Mouse (Mus musculus) MEL (cell line): ENCODE results near the gene Zdhhc24. TPM values are rescaled to one million over a fixed set of nuclear protein-coding genes. Genes with fewer than 3 reads are reported as not detected.

Source experiments
- DNase-seq: peaks from one replicate; pipeline ENCODE4 v3.0.0; 2011; ENCODE audit warnings: low read depth, low spot score
- H3K27ac ChIP-seq: 2 replicates; pipeline ENCODE4 v1.5.1; 2012; ENCODE audit warnings: low read depth, mild to moderate bottlenecking, control low read depth, low read length, moderate library complexity; ENCODE audit not compliant: control insufficient read depth
- H3K27me3 ChIP-seq, 2 experiments: fragments of 150-350 bp in 1 of 2; sonication (generic) in 1 of 2; 2 replicates each; pipeline ENCODE4 v1.6.1; 2012; ENCODE audit warnings: low read length in 2 of 2, mild to moderate bottlenecking in 2 of 2, improper control_type of control experiment in 1 of 2, moderate library complexity in 1 of 2; ENCODE audit not compliant: insufficient read depth in 2 of 2, control insufficient read depth in 1 of 2
- H3K36me3 ChIP-seq, 2 experiments: 2 replicates each; pipeline ENCODE4 v1.6.1; 2012 to 2014; ENCODE audit warnings: low read length in 2 of 2, improper control_type of control experiment in 1 of 2, inconsistent platforms in 1 of 2, mild to moderate bottlenecking in 1 of 2; ENCODE audit not compliant: insufficient read depth in 2 of 2, control insufficient read depth in 1 of 2
- H3K4me1 ChIP-seq, 2 experiments: fragments of 150-350 bp in 1 of 2; sonication (generic) in 1 of 2; 2 replicates each; pipeline ENCODE4 v1.6.1; 2012; ENCODE audit warnings: low read length in 2 of 2, improper control_type of control experiment in 1 of 2, mild to moderate bottlenecking in 1 of 2; ENCODE audit not compliant: insufficient read depth in 2 of 2, control insufficient read depth in 1 of 2
- H3K4me3 ChIP-seq, 2 experiments: fragments of 150-350 bp in 1 of 2; sonication (generic) in 1 of 2; 2 replicates each; pipeline ENCODE4 v1.5.1; 2012; ENCODE audit warnings: low read depth in 2 of 2, low read length in 2 of 2, mild to moderate bottlenecking in 2 of 2, moderate library complexity in 2 of 2, control low read depth in 1 of 2, improper control_type of control experiment in 1 of 2; ENCODE audit not compliant: control insufficient read depth in 1 of 2, insufficient read depth in 1 of 2
- H3K79me2 ChIP-seq: 2 replicates; pipeline ENCODE4 v1.6.1; 2012; ENCODE audit warnings: mild to moderate bottlenecking, low read length, moderate library complexity; ENCODE audit not compliant: control insufficient read depth, poor library complexity, insufficient read depth
- H3K9ac ChIP-seq: 2 replicates; pipeline ENCODE4 v1.6.1; 2012; ENCODE audit warnings: low read depth, mild to moderate bottlenecking, control low read depth, low read length, moderate library complexity; ENCODE audit not compliant: control insufficient read depth, poor library complexity, severe bottlenecking
- H3K9me3 ChIP-seq: fragments of 150-350 bp; sonication (generic); replicated peaks from 2 replicates; pipeline ENCODE4 v1.6.1; 2012; ENCODE audit warnings: mild to moderate bottlenecking, low read length, improper control_type of control experiment, moderate library complexity; ENCODE audit not compliant: insufficient read depth
- BHLHE40 ChIP-seq: IDR thresholded peaks from 2 replicates; pipeline ENCODE4 v1.6.1; 2012; ENCODE audit warnings: low read depth, mild to moderate bottlenecking, inconsistent platforms, low read length, improper control_type of control experiment, borderline replicate concordance
- ELF1 ChIP-seq: IDR thresholded peaks from 2 replicates; pipeline ENCODE4 v1.6.1; 2014; ENCODE audit warnings: low read depth, mild to moderate bottlenecking, inconsistent platforms, low read length, improper control_type of control experiment, moderate library complexity
- ETS1 ChIP-seq: IDR thresholded peaks from 2 replicates; pipeline ENCODE4 v1.6.1; 2012; ENCODE audit warnings: low read depth, mild to moderate bottlenecking, inconsistent platforms, low read length, improper control_type of control experiment, moderate library complexity
- GABPA ChIP-seq: IDR thresholded peaks from 2 replicates; pipeline ENCODE4 v1.6.1; 2012; ENCODE audit warnings: low read depth, mild to moderate bottlenecking, inconsistent platforms, low read length, improper control_type of control experiment, moderate library complexity
- GATA1 ChIP-seq: IDR thresholded peaks from 2 replicates; pipeline ENCODE4 v1.6.1; 2011; ENCODE audit warnings: low read depth, low read length, improper control_type of control experiment
- HCFC1 ChIP-seq: IDR thresholded peaks from 2 replicates; pipeline ENCODE4 v1.6.1; 2012; ENCODE audit warnings: low read depth, mild to moderate bottlenecking, inconsistent platforms, low read length, improper control_type of control experiment, moderate library complexity
- JUND ChIP-seq: IDR thresholded peaks from 2 replicates; pipeline ENCODE4 v1.6.1; 2011; ENCODE audit warnings: low read depth, mild to moderate bottlenecking, improper control_type of control experiment, low read length
- MAZ ChIP-seq: IDR thresholded peaks from 2 replicates; pipeline ENCODE4 v1.6.1; 2012; ENCODE audit warnings: low read depth, mild to moderate bottlenecking, inconsistent platforms, low read length, improper control_type of control experiment
- MEF2A ChIP-seq: IDR thresholded peaks from 2 replicates; pipeline ENCODE4 v1.6.1; 2014; ENCODE audit warnings: low read depth, mild to moderate bottlenecking, inconsistent platforms, low read length, improper control_type of control experiment; ENCODE audit not compliant: poor library complexity, insufficient replicate concordance, severe bottlenecking; ENCODE audit errors: extremely low read depth
- MXI1 ChIP-seq: IDR thresholded peaks from 2 replicates; pipeline ENCODE4 v1.6.1; 2011; ENCODE audit warnings: mild to moderate bottlenecking, low read depth, low read length, improper control_type of control experiment
- MYB ChIP-seq: IDR thresholded peaks from 2 replicates; pipeline ENCODE4 v1.6.1; 2011; ENCODE audit warnings: mild to moderate bottlenecking, low read depth, low read length, improper control_type of control experiment
- MYC ChIP-seq: IDR thresholded peaks from 2 replicates; pipeline ENCODE4 v1.6.1; 2011; ENCODE audit warnings: low read depth, mild to moderate bottlenecking, low read length, improper control_type of control experiment, moderate library complexity
- POLR2A ChIP-seq, 2 experiments: IDR thresholded peaks; 2 replicates each; pipeline ENCODE4 v1.6.1; 2011 to 2012; ENCODE audit warnings: low read length in 2 of 2, mild to moderate bottlenecking in 2 of 2, control low read depth in 1 of 2, improper control_type of control experiment in 1 of 2, low read depth in 1 of 2, moderate library complexity in 1 of 2; ENCODE audit not compliant: control insufficient read depth in 1 of 2, insufficient read depth in 1 of 2, poor library complexity in 1 of 2
- POLR2AphosphoS5 ChIP-seq: IDR thresholded peaks from 2 replicates; pipeline ENCODE4 v1.6.1; 2012; ENCODE audit warnings: low read depth, borderline replicate concordance, mild to moderate bottlenecking, inconsistent platforms, low read length, moderate library complexity, mixed read lengths
- RAD21 ChIP-seq: IDR thresholded peaks from 2 replicates; pipeline ENCODE4 v1.6.1; 2011; ENCODE audit warnings: mild to moderate bottlenecking, low read depth, low read length, improper control_type of control experiment
- RCOR1 ChIP-seq: IDR thresholded peaks from 2 replicates; pipeline ENCODE4 v1.6.1; 2012; ENCODE audit warnings: low read depth, mild to moderate bottlenecking, inconsistent platforms, low read length, improper control_type of control experiment
- TAL1 ChIP-seq: IDR thresholded peaks from 2 replicates; pipeline ENCODE4 v1.6.1; 2012; ENCODE audit warnings: mild to moderate bottlenecking, inconsistent platforms, low read length, moderate library complexity, mixed read lengths
- TCF12 ChIP-seq: IDR thresholded peaks from 2 replicates; pipeline ENCODE4 v1.6.1; 2014; ENCODE audit warnings: low read depth, mild to moderate bottlenecking, inconsistent platforms, low read length, improper control_type of control experiment, moderate library complexity
- UBTF ChIP-seq: IDR thresholded peaks from 2 replicates; pipeline ENCODE4 v1.6.1; 2012; ENCODE audit warnings: low read depth, mild to moderate bottlenecking, inconsistent platforms, low read length, improper control_type of control experiment, moderate library complexity, borderline replicate concordance; ENCODE audit not compliant: insufficient read depth
- polyA plus RNA-seq, 2 experiments: library from polyadenylated mRNA; stranded (reverse) in 1 of 2; unstranded in 1 of 2; fragments of >175 nt in 1 of 2; fragments of >200 nt in 1 of 2; gene quantifications; 2 replicates each; pipeline versions ENCODE4 v1.2.1 to v1.2.4; 2012; ENCODE audit warnings: low replicate concordance in 2 of 2, low read depth in 1 of 2; ENCODE audit not compliant: insufficient read length in 2 of 2, insufficient read depth in 1 of 2, missing spikeins in 1 of 2
- total RNA-seq: library from RNA; depleted of rRNA; stranded (reverse); fragments of 300-350 nt; gene quantifications from 2 replicates; pipeline ENCODE4 v1.2.3, GENCODE M21; 2012

Zdhhc24 gene
- total and polyA plus RNA-seq, 3 experiments, result 15.8 to 21.1 TPM; not detected in 1

GRCm38 (mm10) chr19:4829156-4829555 lies 49.3 kb upstream of the Zdhhc24 start:
- no peak for DNase-seq
- no peaks in the 10 kb centered on the region for H3K4me1 ChIP-seq
- H3K9me3 ChIP-seq, result no peaks in the 10 kb centered on the region
- no peak overlapping the region for H3K9ac ChIP-seq
- TF ChIP-seq POLR2A (IDR thresholded peaks at IDR 0.05; ENCODE audit: control insufficient read depth in 1 of 2, insufficient read depth in 1 of 2, low read depth in 1 of 2, low read length in 2 of 2, poor library complexity in 1 of 2) (no peak), BHLHE40 (no peak), GATA1 (no peak), RCOR1 (no peak), ELF1 (no peak), RAD21 (no peak), MEF2A (no peak), ETS1 (no peak)
- H3K79me2 ChIP-seq, result no peaks in the 10 kb centered on the region
- H3K27me3 ChIP-seq, result no peaks in the 10 kb centered on the region
- no peak overlapping the region for H3K4me3 ChIP-seq
- H3K27ac ChIP-seq, result no peak overlapping the region
- peaks cover 0 to 2% of the 10 kb centered on the region in 2 experiments; a peak in 1 of 4 replicates for H3K36me3 ChIP-seq

- Histone ChIP-seq H3K9me3 (no peaks in the 10 kb centered on the region), H3K79me2 (peaks cover 7% of the 10 kb centered on the region)
- no peak for TF ChIP-seq ETS1
- no peak for TF ChIP-seq MAZ
- TF ChIP-seq MYC, result no peak
- TF ChIP-seq RAD21, result no peak
- no peak for TF ChIP-seq UBTF
- no peak for TF ChIP-seq RCOR1
- TF ChIP-seq MXI1, result no peak
- TF ChIP-seq JUND, result no peak
- TF ChIP-seq POLR2AphosphoS5, result no peak
- TF ChIP-seq GABPA, result no peak
- no peak for TF ChIP-seq TCF12
- TF ChIP-seq TAL1, result no peak
- no peak for TF ChIP-seq MYB
- TF ChIP-seq HCFC1, result no peak
- TF ChIP-seq, all 39 proteins: peak for 0
- H3K36me3 ChIP-seq, result no peaks in the 10 kb centered on the region; a peak in 1 of 4 replicates
- no peak overlapping the region for H3K27ac ChIP-seq
- H3K4me1 ChIP-seq, result no peaks in the 10 kb centered on the region
- no peaks in the 10 kb centered on the region for H3K27me3 ChIP-seq
- no peak overlapping the region for H3K9ac ChIP-seq
- DNase-seq, result no peak
- H3K4me3 ChIP-seq, result no peak overlapping the region
These were observed 44.5 kb upstream of the Zdhhc24 start for GRCm38 (mm10) chr19:4833977-4834376.
